Mouse (Mus musculus) regulatory T cell (primary cell): ENCODE measurements around the gene Nebl.

Source experiments
- in situ Hi-C: fragments of 300-600 bp; cut with MboI, MseI; formaldehyde crosslinking; loops from one replicate; pipeline ENCODE4 v1.15.1; 2025; ENCODE audit warnings: high pct_unique_total_duplicates

The Nebl gene

GRCm38 (mm10) chr2:17640861-17641260 lies 90.4 kb downstream of the Nebl start:
- in situ Hi-C loops, result no loop called here

- in situ Hi-C loops, result no loop called here
Observed at GRCm38 (mm10) chr2:17638631-17639030, 92.6 kb downstream of the Nebl start.

GRCm38 (mm10) chr2:17623931-17624330 lies 107.3 kb downstream of the Nebl start:
- in situ Hi-C loops, result loop anchor here (5.0 to 10.0 kb wide), 2 partner anchors 37 to 1391 kb away; no protein-coding TSS in a partner anchor

- in situ Hi-C loops, result no loop called here
Observed at GRCm38 (mm10) chr2:17610259-17610658, 121.0 kb downstream of the Nebl start.

- in situ Hi-C loops, result no loop called here
Observed at GRCm38 (mm10) chr2:17603573-17603972, 127.7 kb downstream of the Nebl start.

GRCm38 (mm10) chr2:17600652-17601051 lies 130.6 kb downstream of the Nebl start:
- in situ Hi-C loops, result no loop called here

GRCm38 (mm10) chr2:17599860-17600259 lies 131.4 kb downstream of the Nebl start:
- in situ Hi-C loops, result no loop called here

GRCm38 (mm10) chr2:17597932-17598331 lies 133.3 kb downstream of the Nebl start:
- in situ Hi-C loops, result no loop called here

- in situ Hi-C loops, result loop anchor here (5.0 kb wide), 1 partner anchor 33 kb away; no protein-coding TSS in a partner anchor
Observed at GRCm38 (mm10) chr2:17589669-17590068, 141.6 kb downstream of the Nebl start.

- in situ Hi-C loops, result loop anchor here (5.0 kb wide), 1 partner anchor 37 kb away; no protein-coding TSS in a partner anchor
Observed at GRCm38 (mm10) chr2:17585329-17585992, 145.8 kb downstream of the Nebl start.

GRCm38 (mm10) chr2:17575648-17576047 lies 155.6 kb downstream of the Nebl start:
- in situ Hi-C loops, result no loop called here

- in situ Hi-C loops, result no loop called here
Observed at GRCm38 (mm10) chr2:17571716-17572115, 159.5 kb downstream of the Nebl start.

GRCm38 (mm10) chr2:17558889-17559742 lies 172.1 kb downstream of the Nebl start:
- in situ Hi-C loops, result no loop called here

GRCm38 (mm10) chr2:17549895-17550558 lies 181.2 kb downstream of the Nebl start:
- in situ Hi-C loops, result no loop called here

GRCm38 (mm10) chr2:17546354-17546948 lies 184.8 kb downstream of the Nebl start:
- in situ Hi-C loops, result no loop called here

- in situ Hi-C loops, result no loop called here
Observed at GRCm38 (mm10) chr2:17539737-17540136, 191.5 kb downstream of the Nebl start.

- in situ Hi-C loops, result no loop called here
Observed at GRCm38 (mm10) chr2:17538493-17538892, 192.8 kb downstream of the Nebl start.

- in situ Hi-C loops, result no loop called here
Observed at GRCm38 (mm10) chr2:17531355-17532105, 199.7 kb downstream of the Nebl start.

- in situ Hi-C loops, result no loop called here
Observed at GRCm38 (mm10) chr2:17525739-17526526, 205.3 kb downstream of the Nebl start.

GRCm38 (mm10) chr2:17525211-17525610 lies 206.1 kb downstream of the Nebl start:
- in situ Hi-C loops, result no loop called here
